Mouse (Mus musculus) Patski (cell line): ENCODE data around the gene Rab6a. TPM values are rescaled to one million over a fixed set of nuclear protein-coding genes. Genes with fewer than 3 reads are reported as not detected.

ENCODE experiments used
- ATAC-seq: fragments of 100-300 bp; one replicate; pipeline ENCODE4 v1.8.0; 2021
- CTCF ChIA-PET: fragments of 350-600 bp; sonication (Branson Sonifier 250); formaldehyde crosslinking; loops from one replicate; lab custom pipeline; 2022; ENCODE audit warnings: inconsistent platforms; lab: Charles Lee
- POLR2A ChIA-PET: fragments of 350-600 bp; sonication (Branson Sonifier 250); formaldehyde crosslinking; loops from one replicate; lab custom pipeline; 2022; ENCODE audit warnings: antibody characterized with exemption, inconsistent platforms; lab: Charles Lee
- DNase-seq: peaks from one replicate; pipeline ENCODE4 v3.0.0-alpha.2; 2011; ENCODE audit warnings: low read depth, low spot score
- H3K27me3 ChIP-seq: fragments of 371-371 bp; one replicate; pipeline ENCODE4 v1.5.1; 2021
- CTCF ChIP-seq: fragments of 100-300 bp; IDR thresholded peaks from one replicate; pipeline ENCODE4 v1.5.1; 2021
- in situ Hi-C: fragments of 300-500 bp; cut with MboI; formaldehyde crosslinking; loops from 3 replicates; pipeline ENCODE4 v1.11.1; 2018; ENCODE audit warnings: low pct_unique_long_range_greater_than_20kb, mixed read lengths
- polyA plus RNA-seq: library from polyadenylated mRNA; unstranded; gene quantifications from one replicate; pipeline ENCODE4 v1.2.3, GENCODE M21; 2021

Gene Rab6a
- polyA plus RNA-seq, 1 experiment from 2014 or later: 93.1 TPM

GRCm38 (mm10) chr7:100582727-100583236, 24.4 kb upstream of the Rab6a start:
- no peaks in the 10 kb centered on the region for H3K27me3 ChIP-seq
- DNase-seq: peak; percentile 70
- ChIA-PET POLR2A (interaction anchor here (0.5 to 1.3 kb wide), 5 partner anchors 8 to 76 kb away, joined by 3 to 4 read pairs (median 3); partner anchors contain the start of gene Rab6a), CTCF (no interaction called here)
- TF ChIP-seq CTCF: no peak
- ATAC-seq: peak; percentile 65
- in situ Hi-C loops: no loop called here

GRCm38 (mm10) chr7:100589816-100590215, 17.4 kb upstream of the Rab6a start:
- in situ Hi-C loops: no loop called here
- TF ChIP-seq CTCF: no peak
- no peaks in the 10 kb centered on the region for H3K27me3 ChIP-seq
- ATAC-seq (no peak), DNase-seq (no peak)
- ChIA-PET CTCF (interaction anchor here (1.1 kb wide), 1 partner anchor 12 kb away, joined by 3 read pairs; no protein-coding TSS in a partner anchor), POLR2A (no interaction called here)

- TF ChIP-seq CTCF: no peak
- ATAC-seq (no peak), DNase-seq (no peak)
- ChIA-PET CTCF (interaction anchor here (1.1 kb wide), 1 partner anchor 13 kb away, joined by 3 read pairs; no protein-coding TSS in a partner anchor), POLR2A (interaction anchor here (1.2 kb wide), 1 partner anchor 16 kb away, joined by 5 read pairs; no protein-coding TSS in a partner anchor)
- H3K27me3 ChIP-seq: no peaks in the 10 kb centered on the region
- in situ Hi-C loops: no loop called here
These were observed 16.7 kb upstream of the Rab6a start for GRCm38 (mm10) chr7:100590504-100590844.

GRCm38 (mm10) chr7:100590845-100591521, 16.2 kb upstream of the Rab6a start:
- no peak for TF ChIP-seq CTCF
- peak; percentile 82 for DNase-seq
- peak; percentile 93 for ATAC-seq
- in situ Hi-C loops: no loop called here
- CTCF ChIA-PET: no interaction called here
- no peaks in the 10 kb centered on the region for H3K27me3 ChIP-seq
- POLR2A ChIA-PET: interaction anchor here (0.9 to 1.2 kb wide), 4 partner anchors 8 to 17 kb away, joined by 3 to 5 read pairs (median 4); no protein-coding TSS in a partner anchor

- in situ Hi-C loops: no loop called here
- CTCF ChIA-PET: no interaction called here
- H3K27me3 ChIP-seq: no peaks in the 10 kb centered on the region
- ATAC-seq (no peak), DNase-seq (no peak)
- POLR2A ChIA-PET: interaction anchor here (0.9 to 1.2 kb wide), 4 partner anchors 8 to 17 kb away, joined by 3 to 5 read pairs (median 4); no protein-coding TSS in a partner anchor
- TF ChIP-seq CTCF: no peak
These were observed 15.7 kb upstream of the Rab6a start for GRCm38 (mm10) chr7:100591522-100591852.

- no peaks in the 10 kb centered on the region for H3K27me3 ChIP-seq
- no peak for DNase-seq
- in situ Hi-C loops: no loop called here
- no peak for ATAC-seq
- ChIA-PET POLR2A (no interaction called here), CTCF (no interaction called here)
- TF ChIP-seq CTCF: no peak
These were observed 13.9 kb upstream of the Rab6a start for GRCm38 (mm10) chr7:100593349-100593748.

- CTCF ChIA-PET: no interaction called here
- POLR2A ChIA-PET: no interaction called here
- TF ChIP-seq CTCF: no peak
- in situ Hi-C loops: no loop called here
- ATAC-seq (no peak), DNase-seq (no peak)
- H3K27me3 ChIP-seq: no peaks in the 10 kb centered on the region
These were observed 7.0 kb upstream of the Rab6a start for GRCm38 (mm10) chr7:100600211-100600610.

- ChIA-PET CTCF (interaction anchor here (1.0 to 2.7 kb wide), 2 partner anchors 15 to 24 kb away, joined by 3 to 17 read pairs; no protein-coding TSS in a partner anchor), POLR2A (no interaction called here)
- H3K27me3 ChIP-seq: no peaks in the 10 kb centered on the region
- in situ Hi-C loops: no loop called here
- no peak for TF ChIP-seq CTCF
- DNase-seq (no peak), ATAC-seq (peak; percentile 44)
These were observed 1.0 kb downstream of the Rab6a start, which contains the start of gene Mrpl48 for GRCm38 (mm10) chr7:100608130-100608741. TSS of gene Mrpl48 (minus strand) at chr7:100608301.

GRCm38 (mm10) chr7:100608910-100609309, 1.7 kb downstream of the Rab6a start:
- in situ Hi-C loops: no loop called here
- H3K27me3 ChIP-seq: no peaks in the 10 kb centered on the region
- no peak for TF ChIP-seq CTCF
- POLR2A ChIA-PET: no interaction called here
- no peak for ATAC-seq
- DNase-seq: no peak
- CTCF ChIA-PET: interaction anchor here (1.0 to 2.7 kb wide), 4 partner anchors 9 to 35 kb away, joined by 3 to 17 read pairs (median 4); no protein-coding TSS in a partner anchor

GRCm38 (mm10) chr7:100616121-100616857, 9.1 kb downstream of the Rab6a start:
- in situ Hi-C loops: no loop called here
- no peak for ATAC-seq
- DNase-seq: no peak
- H3K27me3 ChIP-seq: no peaks in the 10 kb centered on the region
- CTCF ChIA-PET: no interaction called here
- TF ChIP-seq CTCF: no peak
- POLR2A ChIA-PET: interaction anchor here (0.6 kb wide), 1 partner anchor 378 kb away, joined by 3 read pairs; no protein-coding TSS in a partner anchor
